Mouse (Mus musculus) stomach, postnatal 0 days (tissue): Measurements from ENCODE around the gene Calu. TPM values are rescaled to one million over a fixed set of nuclear protein-coding genes. Genes with fewer than 3 reads are reported as not detected.
A peak's percentile ranks its signal among the peaks of the same experiment; 100 is the strongest.

Source experiments
- ATAC-seq: fragments of 200-750 bp; cut with Nextera tagmentation; 2 replicates; pipeline ENCODE4 v1.8.0; 2017; ENCODE audit not compliant: low FRiP score, low TSS enrichment
- DNase-seq: peaks from one replicate; pipeline ENCODE4 v3.0.0-alpha.2; 2016; ENCODE audit warnings: low spot score
- H3K27ac ChIP-seq: fragments of 300-500 bp; sonication (generic); replicated peaks from 2 replicates; pipeline ENCODE4 v1.5.1; 2014; ENCODE audit warnings: mild to moderate bottlenecking, control low read depth
- H3K27me3 ChIP-seq: fragments of 300-500 bp; sonication (generic); 2 replicates; pipeline ENCODE4 v1.6.1; 2014; ENCODE audit warnings: low read length; ENCODE audit not compliant: control insufficient read depth, insufficient read depth
- H3K36me3 ChIP-seq: fragments of 300-500 bp; sonication (generic); 2 replicates; pipeline ENCODE4 v1.6.1; 2014; ENCODE audit warnings: low read length, mixed read lengths; ENCODE audit not compliant: control insufficient read depth, insufficient read depth
- H3K4me1 ChIP-seq: fragments of 300-500 bp; sonication (generic); replicated peaks from 2 replicates; pipeline ENCODE4 v1.6.1; 2014; ENCODE audit warnings: antibody characterized with exemption; ENCODE audit not compliant: control insufficient read depth, insufficient read depth
- H3K4me2 ChIP-seq: fragments of 300-500 bp; sonication (generic); replicated peaks from 2 replicates; pipeline ENCODE4 v1.6.1; 2014; ENCODE audit warnings: low read depth, mild to moderate bottlenecking, control low read depth, moderate library complexity
- H3K4me3 ChIP-seq: fragments of 300-500 bp; sonication (generic); 2 replicates; pipeline ENCODE4 v1.5.1; 2014; ENCODE audit warnings: low read depth, low read length, control low read depth
- H3K9ac ChIP-seq: fragments of 300-500 bp; sonication (generic); 2 replicates; pipeline ENCODE4 v1.6.1; 2014; ENCODE audit warnings: mild to moderate bottlenecking, low read length, control low read depth, mixed read lengths
- H3K9me3 ChIP-seq: fragments of 300-500 bp; sonication (generic); 2 replicates; pipeline ENCODE4 v1.6.1; 2016; ENCODE audit warnings: low read length; ENCODE audit not compliant: control insufficient read depth
- CTCF ChIP-seq: IDR thresholded peaks from 2 replicates; pipeline ENCODE4 v1.5.1; 2016; ENCODE audit warnings: antibody characterized with exemption, low read depth, mild to moderate bottlenecking, moderate library complexity
- EP300 ChIP-seq: optimal IDR thresholded peaks from 2 replicates; pipeline ENCODE3; 2016; ENCODE audit warnings: antibody characterized with exemption
- WGBS: fragments of 180-500 bp; shearing (Covaris S2); extraction: QIAGEN DNeasy Blood & Tissue Kit; methylation state at CpG from one replicate; pipeline ENCODE4 v1.1.7; 2014; 5-methylcytosine and 5-hydroxymethylcytosine counted together
- polyA plus RNA-seq: library from polyadenylated mRNA; unstranded; fragments of >200 nt; fragmentation: Nextera tagmentation; extraction: Ambion mirVana; gene quantifications from 2 replicates; pipeline ENCODE4 v1.2.1, GENCODE M21; 2015

Gene Calu
- polyA plus RNA-seq, 1 experiment from 2014 or later = 205 TPM

DNA sequence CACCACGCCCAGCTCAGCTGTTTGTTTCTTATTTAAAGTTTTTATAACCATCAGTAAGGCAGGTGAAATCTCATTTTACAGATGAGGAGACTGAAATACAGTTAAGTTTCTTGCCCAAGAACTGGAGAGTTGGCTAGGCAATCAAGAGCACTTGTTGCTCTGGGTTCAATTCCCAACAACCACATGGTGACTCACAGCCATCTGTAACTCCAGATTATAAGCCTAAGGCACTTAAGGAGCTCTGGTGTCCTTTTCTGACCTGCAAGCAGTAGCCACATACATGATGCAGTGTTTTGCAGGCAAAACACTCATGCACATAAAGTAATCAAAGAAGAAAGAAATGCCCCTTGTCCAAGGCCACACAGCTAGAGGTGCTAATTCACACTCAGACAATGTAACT, 17.4 kb downstream of the Calu start:
- ATAC-seq (no peak), DNase-seq (no peak)
- TF ChIP-seq CTCF (no peak), EP300 (no peak)
- Histone ChIP-seq H3K27ac (no peak overlapping the region), H3K9me3 (no peaks in the 10 kb centered on the region), H3K36me3 (peaks cover 12% of the 10 kb centered on the region; the same call in 1 of the 2 replicates), H3K4me1 (no peaks in the 10 kb centered on the region), H3K27me3 (no peaks in the 10 kb centered on the region), H3K4me2 (no peak overlapping the region), H3K4me3 (no peak overlapping the region), H3K9ac (no peak overlapping the region)
- 91% methylated on average over 1 of the region's 1 CpGs for WGBS

DNA sequence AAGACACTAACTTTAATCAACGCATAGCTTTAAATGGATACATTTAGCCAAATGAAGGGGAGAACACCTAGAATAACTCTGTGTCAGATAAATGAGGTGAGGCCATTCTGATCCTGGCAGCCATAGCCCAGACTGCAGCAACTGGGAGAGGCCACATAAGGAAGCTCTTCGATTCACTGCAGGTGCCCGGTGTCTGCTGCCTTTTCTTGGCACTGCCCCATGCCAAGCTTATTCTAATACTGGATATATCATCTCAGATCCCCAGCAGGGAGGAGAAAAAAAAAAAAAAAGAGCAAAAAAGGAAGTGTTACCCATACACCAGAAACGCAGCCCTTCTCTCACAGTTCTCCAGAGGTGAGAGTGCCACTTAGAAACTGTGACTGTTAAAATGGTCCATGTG, 29.5 kb downstream of the Calu start:
- ATAC-seq (no peak), DNase-seq (no peak)
- Histone ChIP-seq H3K4me1 (no peaks in the 10 kb centered on the region), H3K36me3 (peaks cover 25% of the 10 kb centered on the region), H3K4me2 (no peak overlapping the region), H3K4me3 (no peak overlapping the region), H3K9me3 (no peaks in the 10 kb centered on the region), H3K9ac (no peak overlapping the region), H3K27ac (no peak overlapping the region), H3K27me3 (no peaks in the 10 kb centered on the region)
- WGBS = 87% methylated on average over 4 of the region's 4 CpGs
- TF ChIP-seq EP300 = no peak
- no peak for TF ChIP-seq CTCF

DNA sequence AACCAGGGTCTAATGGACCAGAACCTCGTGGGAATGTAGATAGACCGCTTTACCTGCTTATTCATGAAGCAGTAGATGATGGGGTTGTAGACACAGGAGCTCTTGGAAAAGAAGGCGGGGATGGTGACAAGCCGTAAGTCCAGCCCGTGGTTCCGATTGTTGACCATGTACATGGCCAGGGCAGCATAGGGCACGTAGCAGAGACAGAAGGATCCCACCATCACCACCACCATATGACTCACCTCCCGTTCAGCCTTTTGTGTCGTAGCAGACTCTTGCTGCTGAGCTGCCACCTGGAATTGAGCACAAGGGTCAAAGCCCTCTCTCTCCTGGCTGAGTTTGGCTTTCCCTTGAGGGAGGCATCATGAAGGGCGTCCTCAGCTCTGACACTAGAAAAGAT, 30.8 kb downstream of the Calu start:
- no peak overlapping the region for H3K27ac ChIP-seq
- no peak overlapping the region for H3K4me2 ChIP-seq
- H3K27me3 ChIP-seq = no peaks in the 10 kb centered on the region
- no peaks in the 10 kb centered on the region for H3K4me1 ChIP-seq
- ATAC-seq = no peak
- WGBS = 85% methylated on average over 10 of the region's 10 CpGs
- H3K9ac ChIP-seq = no peak overlapping the region
- H3K4me3 ChIP-seq = no peak overlapping the region
- TF ChIP-seq EP300 (no peak), CTCF (no peak)
- DNase-seq = no peak
- peaks cover 23% of the 10 kb centered on the region for H3K36me3 ChIP-seq
- H3K9me3 ChIP-seq = no peaks in the 10 kb centered on the region

DNA sequence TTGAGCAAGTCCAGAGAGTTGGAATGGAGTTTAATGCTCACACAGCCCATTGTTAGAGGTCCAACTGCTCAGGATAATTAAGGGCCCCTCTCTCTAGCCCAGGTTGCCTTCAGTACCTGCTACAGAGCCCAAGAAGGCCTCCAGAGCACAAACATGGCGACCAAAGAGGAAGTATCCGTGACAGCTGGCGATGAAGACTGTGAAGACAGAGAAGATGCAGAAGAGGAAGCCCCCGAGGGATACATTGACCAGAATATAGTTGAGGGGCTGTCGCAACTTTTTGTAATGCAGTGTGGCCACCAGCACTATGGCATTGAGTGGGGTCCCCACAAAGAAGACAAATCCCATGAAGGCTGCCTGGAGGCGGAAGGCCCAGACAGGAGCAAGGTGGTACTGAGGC, 32.1 kb downstream of the Calu start:
- no peaks in the 10 kb centered on the region for H3K27me3 ChIP-seq
- no peak overlapping the region for H3K4me3 ChIP-seq
- TF ChIP-seq CTCF (no peak), EP300 (no peak)
- H3K36me3 ChIP-seq = peaks cover 16% of the 10 kb centered on the region
- H3K4me1 ChIP-seq = no peaks in the 10 kb centered on the region
- ATAC-seq (no peak), DNase-seq (no peak)
- no peak overlapping the region for H3K27ac ChIP-seq
- 93% methylated on average over 6 of the region's 6 CpGs for WGBS
- H3K4me2 ChIP-seq = no peak overlapping the region
- no peak overlapping the region for H3K9ac ChIP-seq
- H3K9me3 ChIP-seq = no peaks in the 10 kb centered on the region

GRCm38 (mm10) chr6:29382442-29382841, 34.6 kb downstream of the Calu start:
- ATAC-seq (no peak), DNase-seq (no peak)
- no peak overlapping the region for H3K4me2 ChIP-seq
- H3K27ac ChIP-seq = no peak overlapping the region
- H3K36me3 ChIP-seq = peaks cover 2% of the 10 kb centered on the region; the same call in 1 of the 2 replicates
- H3K9ac ChIP-seq = no peak overlapping the region
- no peaks in the 10 kb centered on the region for H3K9me3 ChIP-seq
- no peak overlapping the region for H3K4me3 ChIP-seq
- no peak for TF ChIP-seq CTCF
- TF ChIP-seq EP300 = no peak
- WGBS = 61% methylated on average over 2 of the region's 2 CpGs
- no peaks in the 10 kb centered on the region for H3K4me1 ChIP-seq
- no peaks in the 10 kb centered on the region for H3K27me3 ChIP-seq

- H3K36me3 ChIP-seq = no peaks in the 10 kb centered on the region
- no peaks in the 10 kb centered on the region for H3K27me3 ChIP-seq
- peak within 1 kb of the TSS; percentile 13; the same call in 1 of the 2 replicates for H3K9ac ChIP-seq
- ATAC-seq (peak; percentile 70), DNase-seq (peak; percentile 69)
- peaks cover 4% of the 10 kb centered on the region; the same call in 1 of the 2 replicates for H3K4me1 ChIP-seq
- H3K4me3 ChIP-seq = peak within 1 kb of the TSS; percentile 27
- WGBS = 4% methylated on average over 12 of the region's 12 CpGs
- H3K9me3 ChIP-seq = no peaks in the 10 kb centered on the region
- peak within 1 kb of the TSS; percentile 42 for H3K4me2 ChIP-seq
- H3K27ac ChIP-seq = peak within 1 kb of the TSS; percentile 87
- no peak for TF ChIP-seq CTCF
- no peak for TF ChIP-seq EP300
These were observed 40.2 kb downstream of the Calu start, which contains the start of gene Opn1sw for GRCm38 (mm10) chr6:29388052-29388518. Gene Opn1sw (minus strand): TSS chr6:29388468.
